Mouse (Mus musculus) urinary bladder, postnatal 25 days (tissue): ENCODE data around the gene Tmem239.

ENCODE experiments used
- DNase-seq: peaks from one replicate; pipeline ENCODE4 v3.0.0; 2022; ENCODE audit warnings: low spot score

Tmem239 gene

GRCm38 (mm10) chr2:130411558-130412495, 5.5 kb downstream of the Tmem239 start:
- peak; percentile 88 for DNase-seq

GRCm38 (mm10) chr2:130412775-130413174, 6.5 kb downstream of the Tmem239 start:
- DNase-seq: no peak

DNA sequence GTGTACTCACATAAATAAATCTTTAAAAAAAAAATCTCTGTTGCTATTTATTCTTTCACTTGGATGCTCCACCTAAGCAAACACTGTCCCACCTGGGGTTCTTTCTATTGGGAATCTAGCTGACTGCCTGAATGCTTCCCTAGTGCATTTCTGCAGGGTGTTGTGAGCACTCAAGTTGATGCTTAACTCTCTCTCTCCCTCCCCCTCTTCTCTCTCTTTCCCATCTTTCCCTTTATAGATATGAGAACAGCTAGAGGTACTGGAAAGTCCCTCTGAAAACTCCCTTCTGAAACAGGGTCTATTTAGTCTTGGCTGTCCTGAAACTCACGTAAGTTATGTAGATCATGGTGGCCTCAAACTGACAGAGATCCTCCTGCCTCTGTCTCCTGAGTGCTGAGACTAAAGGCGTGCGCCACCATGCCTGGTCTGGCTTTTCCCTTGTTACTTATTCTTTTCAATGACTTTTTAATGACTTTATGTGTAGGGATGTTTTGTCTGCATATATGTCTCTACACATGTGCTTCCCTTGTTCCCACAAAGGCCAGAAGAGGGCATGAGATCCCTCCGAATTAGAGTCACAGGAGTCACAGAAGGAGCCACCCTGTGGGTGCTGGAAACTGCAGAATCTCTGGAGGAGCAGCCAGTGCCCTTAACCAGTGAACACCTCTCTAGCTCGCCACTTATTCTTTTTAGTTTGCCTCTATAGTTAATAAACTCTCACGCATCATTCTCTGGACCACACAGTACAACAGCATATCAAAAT, 8.0 kb downstream of the Tmem239 start:
- no peak for DNase-seq

GRCm38 (mm10) chr2:130421781-130422620, 15.7 kb downstream of the Tmem239 start:
- DNase-seq: no peak

DNA sequence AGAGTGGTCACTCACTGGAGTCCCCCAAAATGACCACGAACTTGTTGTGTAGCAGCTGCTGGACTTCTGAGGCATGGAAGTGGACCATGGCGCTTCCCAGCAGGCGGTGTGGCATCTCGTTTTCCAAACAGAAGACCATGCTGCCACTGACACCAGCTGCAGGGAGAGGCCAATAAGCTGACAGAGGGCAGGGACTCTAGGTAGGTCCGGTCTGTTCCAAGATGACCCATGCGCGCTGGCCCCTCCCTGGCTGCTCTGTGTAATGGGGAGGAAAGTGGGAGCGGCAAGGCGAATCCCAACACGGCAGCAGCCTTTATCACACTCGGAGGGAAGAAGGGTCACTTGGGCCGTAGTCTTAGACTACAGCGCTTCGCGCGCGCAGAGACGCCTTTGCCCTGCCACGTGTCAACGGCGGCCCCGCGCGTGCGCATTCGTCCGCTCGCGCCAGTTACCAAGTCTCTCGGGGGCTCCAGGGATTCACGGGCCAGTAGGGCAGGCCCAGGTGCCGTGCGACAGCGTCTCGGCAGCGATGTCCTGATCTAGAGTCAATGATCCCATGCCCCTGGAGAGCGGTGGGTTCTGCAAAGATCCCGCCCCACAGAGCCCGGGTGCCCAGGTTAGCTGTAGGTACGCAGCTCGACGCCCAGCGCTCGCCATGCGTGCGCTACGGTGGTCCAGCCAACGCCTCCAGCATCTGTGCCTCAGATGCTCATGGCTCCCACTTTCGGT, 17.3 kb downstream of the Tmem239 start:
- peak; percentile 75 for DNase-seq

DNA sequence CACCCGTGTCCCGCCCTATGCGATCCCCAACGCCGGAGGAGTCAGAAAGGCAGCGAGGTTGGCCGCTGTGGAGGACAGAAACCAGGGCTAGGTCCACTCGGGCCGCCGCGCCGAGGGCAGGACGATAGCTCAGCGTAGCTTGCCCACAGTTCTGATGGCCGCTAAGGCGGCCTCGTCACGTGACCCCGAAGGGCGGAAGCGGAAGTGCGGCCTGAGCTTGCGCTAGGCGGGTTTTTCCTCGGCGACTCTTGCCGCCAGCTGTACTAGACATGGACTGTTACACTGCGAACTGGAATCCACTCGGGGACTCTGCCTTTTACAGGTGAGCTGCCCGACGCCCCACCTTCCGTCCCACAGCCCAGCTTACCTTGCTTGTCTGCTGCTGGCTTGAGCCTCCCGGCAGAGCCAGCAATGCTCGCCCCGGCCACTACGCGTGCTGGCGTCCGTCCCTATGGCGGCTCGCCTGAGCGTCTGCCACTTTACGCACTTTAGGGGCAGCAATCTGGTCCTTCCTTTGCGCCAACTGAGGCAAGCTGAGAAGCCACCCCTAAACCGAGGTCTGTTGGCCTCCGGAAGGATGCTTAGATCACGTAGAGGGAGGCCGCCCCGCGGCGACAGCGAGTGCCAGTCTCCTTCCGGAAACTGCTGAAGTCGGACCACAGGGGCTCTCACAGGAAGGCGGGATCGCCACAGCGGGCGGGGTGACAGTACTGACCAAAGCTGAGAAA, 18.0 kb downstream of the Tmem239 start, which contains the start of the genes Vps16 and Pced1a:
Gene Vps16, plus strand, starts transcription at position 214 of the 728 bp plus-strand sequence.
Gene Pced1a, minus strand, starts transcription at position 576 of the 728 bp plus-strand sequence.
- DNase-seq: peak; percentile 91

DNA sequence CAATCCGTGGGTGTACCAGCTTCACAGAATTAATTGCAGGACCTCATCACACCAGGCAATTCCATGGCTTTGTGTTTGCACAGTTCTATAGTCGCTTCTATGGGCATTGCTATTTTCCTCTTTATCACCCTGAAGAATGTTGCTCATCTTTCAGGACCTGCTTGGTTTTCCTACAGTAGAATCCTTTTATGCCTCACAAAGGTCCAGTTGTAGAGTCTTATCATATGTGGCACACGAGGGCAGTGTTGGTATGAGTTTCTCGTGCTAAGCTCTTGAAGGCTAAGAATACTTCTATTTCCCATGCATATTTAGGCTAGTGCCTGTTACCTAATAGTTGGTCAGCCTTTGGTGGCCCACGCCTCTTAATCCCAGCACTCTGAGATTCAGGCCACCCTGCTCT, 18.8 kb downstream of the Tmem239 start:
- no peak for DNase-seq

DNA sequence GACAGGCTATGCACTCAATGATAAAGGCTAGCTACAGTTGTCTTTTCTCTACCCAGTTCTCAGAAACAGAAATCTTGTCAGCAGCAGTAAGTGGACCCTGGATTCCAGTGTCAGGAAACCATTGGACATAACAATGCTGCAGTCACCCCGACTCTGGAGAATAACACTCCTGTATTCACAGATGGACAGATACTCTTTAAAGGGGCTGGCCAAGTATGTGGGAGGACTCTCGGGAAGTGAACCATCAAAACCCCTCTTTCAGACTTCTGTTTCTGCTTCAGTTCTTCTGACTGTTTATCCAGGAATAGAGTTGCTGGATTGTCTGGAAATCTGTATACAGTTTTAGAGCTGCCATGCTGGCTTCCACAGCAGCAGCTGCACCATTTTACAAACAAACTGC, 23.6 kb downstream of the Tmem239 start:
- DNase-seq: no peak

DNA sequence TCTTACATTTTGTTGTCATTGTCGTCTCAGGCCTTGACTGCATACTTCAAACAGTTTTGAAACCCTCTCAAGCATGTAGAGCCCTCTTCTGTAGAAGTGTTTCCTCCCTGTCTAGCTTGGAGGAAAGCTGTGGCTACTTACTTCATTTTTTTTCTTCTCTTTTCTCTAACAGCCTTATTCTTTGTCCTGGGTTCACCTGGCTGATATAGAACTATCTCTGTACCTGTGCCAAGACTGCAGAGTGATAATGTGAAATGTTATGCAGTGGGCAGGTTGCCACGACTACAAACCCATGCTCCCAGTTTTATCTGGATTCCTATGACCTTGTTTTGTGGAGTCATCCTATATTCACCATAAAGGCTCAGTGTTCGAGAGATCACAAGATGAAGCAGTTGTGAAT, 24.2 kb downstream of the Tmem239 start:
- no peak for DNase-seq

DNA sequence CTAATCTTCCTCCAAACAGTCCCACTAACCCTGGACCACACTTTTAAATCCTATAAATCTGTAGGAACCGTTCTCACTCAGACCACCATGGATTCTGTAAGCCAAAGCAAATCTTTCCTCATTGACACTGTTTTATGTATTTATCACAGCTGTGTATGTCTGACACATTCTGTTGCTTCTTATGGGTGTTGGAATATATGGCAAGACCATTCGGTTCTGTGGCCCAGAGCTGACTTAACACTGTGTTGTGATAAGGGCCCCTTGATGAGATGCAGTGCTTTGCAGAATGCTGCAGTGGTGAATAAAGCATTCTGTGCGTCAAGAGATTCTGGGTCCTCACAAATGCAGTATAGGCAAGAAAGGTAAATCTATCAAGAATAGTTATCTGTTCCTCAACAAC, 25.9 kb downstream of the Tmem239 start:
- no peak for DNase-seq

- no peak for DNase-seq
Observed at GRCm38 (mm10) chr2:130433152-130433551, 26.9 kb downstream of the Tmem239 start.

DNA sequence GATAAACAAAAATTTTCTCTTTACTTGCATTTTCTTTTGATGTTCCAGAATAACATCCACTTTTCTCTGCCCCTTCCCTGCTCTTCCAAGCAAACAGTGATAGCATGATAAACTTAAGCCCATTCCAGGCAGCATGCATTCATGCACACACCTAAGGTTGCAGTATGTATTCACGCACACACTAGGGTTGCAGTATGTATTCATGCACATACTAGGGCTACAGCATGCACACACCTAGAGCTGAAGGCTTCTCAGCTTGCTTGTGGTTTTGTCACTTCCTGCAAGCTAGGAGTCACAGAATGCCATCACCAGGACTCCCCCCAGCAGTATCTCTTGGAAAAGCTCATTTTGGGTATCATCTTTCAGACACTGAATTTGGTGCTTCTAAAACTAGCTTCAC, 30.5 kb downstream of the Tmem239 start:
- DNase-seq: no peak

GRCm38 (mm10) chr2:130438861-130439260, 32.6 kb downstream of the Tmem239 start:
- DNase-seq: no peak

DNA sequence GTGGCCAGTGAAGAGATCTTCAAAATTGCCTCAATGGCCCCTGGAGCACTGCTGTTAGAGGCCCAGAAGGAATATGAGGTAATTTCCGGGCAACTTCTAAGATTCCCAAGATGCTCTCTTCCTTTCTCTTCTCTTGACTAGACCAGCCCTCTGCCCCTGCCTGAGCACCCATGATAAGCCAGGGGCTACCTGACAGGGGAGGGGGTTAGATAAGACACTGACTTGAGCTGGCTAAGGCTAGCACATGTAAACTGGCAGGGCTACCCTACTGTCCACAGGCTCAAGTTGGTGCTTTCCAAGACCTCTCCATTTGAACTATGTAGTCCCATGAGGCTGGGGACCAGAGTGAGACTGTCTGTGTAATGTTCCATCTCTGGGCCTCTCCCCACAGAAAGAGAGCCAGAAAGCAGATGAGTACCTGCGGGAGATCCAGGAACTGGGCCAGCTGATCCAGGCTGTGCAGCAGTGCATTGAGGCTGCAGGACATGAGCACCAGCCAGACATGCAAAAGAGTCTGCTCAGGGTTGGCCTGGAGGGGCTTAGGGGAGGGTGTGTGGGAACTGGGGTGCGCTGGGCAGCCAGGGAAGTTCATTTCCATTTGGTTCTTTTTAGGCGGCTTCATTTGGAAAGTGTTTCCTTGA, 33.7 kb downstream of the Tmem239 start:
- DNase-seq: no peak

DNA sequence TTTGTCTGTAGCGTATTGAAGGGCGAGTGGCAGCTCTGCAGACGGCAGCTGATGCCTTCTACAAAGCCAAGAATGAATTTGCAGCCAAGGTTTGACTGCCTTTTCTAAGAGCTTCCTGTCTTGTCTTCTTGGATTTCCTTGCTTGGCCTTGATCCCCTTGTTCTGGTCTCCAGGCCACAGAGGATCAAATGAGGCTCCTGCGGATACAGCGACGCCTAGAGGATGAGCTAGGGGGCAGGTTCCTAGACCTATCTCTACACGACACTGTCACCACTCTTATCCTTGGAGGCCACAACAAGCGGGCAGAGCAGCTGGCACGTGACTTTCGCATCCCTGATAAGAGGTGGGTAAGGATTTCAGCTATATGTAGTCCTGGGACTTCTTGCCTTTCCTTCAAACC, 35.9 kb downstream of the Tmem239 start:
- DNase-seq: no peak

GRCm38 (mm10) chr2:130448449-130448848, 42.2 kb downstream of the Tmem239 start:
- no peak for DNase-seq

- no peak for DNase-seq
Observed at GRCm38 (mm10) chr2:130449021-130449793, 42.9 kb downstream of the Tmem239 start.

- DNase-seq: peak; percentile 90
Observed at GRCm38 (mm10) chr2:130449794-130450433, 43.6 kb downstream of the Tmem239 start, which contains the start of gene Ptpra. Ptpra (plus strand) TSS chr2:130450278.

DNA sequence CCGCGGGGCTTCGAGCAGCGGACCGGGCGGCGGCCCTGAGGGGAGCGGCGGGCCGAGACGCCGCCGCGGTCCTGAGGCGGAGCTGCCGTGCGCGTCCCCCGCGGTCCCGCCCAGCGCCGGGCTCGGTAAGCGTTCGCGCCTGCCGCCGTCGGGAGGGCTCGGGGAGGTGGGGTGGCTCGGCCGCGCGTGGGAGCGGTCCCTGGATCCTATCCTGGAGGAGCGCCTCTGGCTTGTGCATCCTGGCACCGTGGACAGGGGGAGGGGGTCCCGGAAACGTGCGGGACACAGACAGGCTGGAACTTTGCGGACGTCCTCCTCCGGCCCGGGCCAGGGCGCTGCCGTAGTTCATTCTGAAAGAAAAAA, 44.1 kb downstream of the Tmem239 start:
- peak; percentile 72 for DNase-seq
